Comparison of ENCODE assay signal across 20 mouse cellular contexts in the genomic region with DNA sequence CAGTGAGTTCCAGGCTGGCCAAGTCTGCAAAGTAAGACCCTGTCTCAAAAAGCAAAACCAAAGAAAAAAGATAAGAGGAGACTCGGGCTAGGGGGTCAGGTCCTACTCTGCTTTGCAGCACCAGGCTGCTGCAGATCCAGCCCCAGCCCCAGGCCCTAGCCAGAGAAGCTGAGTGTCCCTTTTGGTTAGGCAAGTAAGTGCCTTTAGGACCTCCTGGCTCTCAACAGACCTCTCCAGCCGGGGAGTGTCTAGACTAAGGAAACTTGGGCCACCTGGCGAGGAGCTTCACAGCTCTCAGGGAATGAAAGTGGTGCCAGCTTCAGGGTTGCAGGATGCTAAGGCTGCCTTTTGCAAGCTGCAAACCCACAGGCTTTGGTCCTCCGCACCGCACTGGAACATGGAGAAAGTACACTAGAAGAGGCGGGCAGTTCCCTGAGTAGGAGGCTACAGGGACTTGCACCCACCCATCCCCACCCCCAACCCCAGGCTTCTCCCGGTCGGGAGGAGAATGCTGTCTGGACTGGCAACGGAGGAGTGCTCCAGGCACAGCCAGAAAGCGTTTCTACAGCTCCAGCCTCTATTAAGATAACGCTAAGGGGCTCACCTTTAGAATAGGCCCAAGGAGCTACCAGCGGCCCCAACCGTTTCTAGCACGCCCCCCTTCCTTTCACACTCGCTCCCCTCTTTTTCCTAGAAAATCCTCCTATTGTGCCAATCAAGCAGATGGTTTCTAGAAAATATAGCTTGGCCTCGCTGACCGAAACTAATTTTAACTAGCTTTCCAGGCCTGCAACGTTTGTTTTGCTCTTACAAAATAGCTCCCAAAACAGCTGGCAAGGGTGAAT. TPM values are rescaled to one million over a fixed set of nuclear protein-coding genes. Genes with fewer than 3 reads are reported as not detected.
DNase-seq lines count a peak whose midpoint lies in the region; ATAC-seq and TF ChIP-seq lines count a peak whose summit lies in the region.
"Had no signal": no experiment of that assay in that cellular context is flagged by ENCODE, and none has a peak within 500 bp of the region (broad histone marks: within the 10 kb centered on the region; RNA-seq: fewer than 3 reads in every experiment).

No protein-coding gene starts in this region.

- H3K27me3 ChIP-seq in kidney, embryonic 16.5 days (ENCODE audit: insufficient read depth, low read length), result peaks cover 77% of the 10 kb centered on the region
- peaks cover 100% of the 10 kb centered on the region for H3K27me3 ChIP-seq in embryonic facial prominence, embryonic 10.5 days (replicated peaks; ENCODE audit: low read depth, poor library complexity, severe bottlenecking)
- peaks cover 70% of the 10 kb centered on the region for H3K27me3 ChIP-seq in forebrain, postnatal 0 days (ENCODE audit: insufficient read depth, low read length)
- peaks cover 69% of the 10 kb centered on the region for H3K27me3 ChIP-seq in liver, postnatal 0 days (ENCODE audit: insufficient read depth, low read length)

- no peaks in the 10 kb centered on the region; the same call in 1 of the 2 replicates for H3K9me3 ChIP-seq in kidney, embryonic 16.5 days (ENCODE audit: low read length)
- no peaks in the 10 kb centered on the region for H3K9me3 ChIP-seq in embryonic facial prominence, embryonic 10.5 days
- H3K9me3 ChIP-seq in forebrain, postnatal 0 days (ENCODE audit: low read length), result no peaks in the 10 kb centered on the region
- no peaks in the 10 kb centered on the region for H3K9me3 ChIP-seq in liver, postnatal 0 days (ENCODE audit: low read length)
- H3K9me3 ChIP-seq: embryonic facial prominence, embryonic 12.5 days had no signal

- H3K27ac ChIP-seq in kidney, embryonic 16.5 days (ENCODE audit: low read length), result no peak overlapping the region
- no peak overlapping the region for H3K27ac ChIP-seq in embryonic facial prominence, embryonic 10.5 days (replicated peaks)
- H3K27ac ChIP-seq in forebrain, postnatal 0 days (ENCODE audit: low read depth, low read length), result no peak overlapping the region
- no peak overlapping the region for H3K27ac ChIP-seq in liver, postnatal 0 days (ENCODE audit: low read depth)
- H3K27ac ChIP-seq: embryonic facial prominence, embryonic 12.5 days; hindbrain, postnatal 0 days had no signal

- no peak for TF ChIP-seq EP300 in liver, postnatal 0 days (IDR thresholded peaks at IDR 0.05; ENCODE audit: low read depth)

- no peak for DNase-seq in kidney, adult 9 months
- peak; percentile 29 for DNase-seq in ZHBTc4 (ENCODE audit: low read depth, low spot score)
- DNase-seq in embryonic facial prominence, embryonic 10.5 days (ENCODE audit: low spot score), result peak; percentile 44
- DNase-seq in forebrain, postnatal 0 days, result peak; percentile 21
- DNase-seq in thymus, postnatal 0 days (ENCODE audit: low spot score), result no peak
- no peak for DNase-seq in liver, postnatal 0 days
- DNase-seq: adrenal gland, postnatal 25 days; cerebellum, adult 9-10 months; heart, adult 18-20 months; kidney, postnatal 36 days had no signal

- no peaks in the 10 kb centered on the region for H3K36me3 ChIP-seq in kidney, embryonic 16.5 days (ENCODE audit: insufficient read depth, low read length)
- no peaks in the 10 kb centered on the region for H3K36me3 ChIP-seq in embryonic facial prominence, embryonic 10.5 days (replicated peaks)
- no peaks in the 10 kb centered on the region for H3K36me3 ChIP-seq in forebrain, postnatal 0 days (ENCODE audit: insufficient read depth)
- H3K36me3 ChIP-seq in liver, postnatal 0 days (replicated peaks; ENCODE audit: insufficient read depth, low read length), result no peaks in the 10 kb centered on the region
- H3K36me3 ChIP-seq: embryonic facial prominence, embryonic 12.5 days had no signal

- 0 out of 2 replicates have a peak, but pooled peaks have one; percentile 31 for ATAC-seq in kidney, embryonic 16.5 days (ENCODE audit: low FRiP score, low TSS enrichment)
- ATAC-seq in forebrain, postnatal 0 days, result no peak
- no peak for ATAC-seq in liver, postnatal 0 days
- ATAC-seq: hindbrain, postnatal 0 days; lung, postnatal 0 days had no signal

- H3K4me1 ChIP-seq in kidney, embryonic 16.5 days (ENCODE audit: insufficient read depth, low read length), result peaks cover 9% of the 10 kb centered on the region
- peaks cover 27% of the 10 kb centered on the region for H3K4me1 ChIP-seq in embryonic facial prominence, embryonic 10.5 days
- H3K4me1 ChIP-seq in forebrain, postnatal 0 days (ENCODE audit: insufficient read depth), result no peaks in the 10 kb centered on the region
- peaks cover 5% of the 10 kb centered on the region; the same call in 1 of the 2 replicates for H3K4me1 ChIP-seq in liver, postnatal 0 days (ENCODE audit: insufficient read depth)
- H3K4me1 ChIP-seq: embryonic facial prominence, embryonic 12.5 days had no signal

- TF ChIP-seq CTCF in forebrain, postnatal 0 days (IDR thresholded peaks at IDR 0.05; ENCODE audit: low read depth), result no peak
- no peak for TF ChIP-seq CTCF in liver, postnatal 0 days (IDR thresholded peaks at IDR 0.05; ENCODE audit: low read depth)

- no peak overlapping the region for H3K9ac ChIP-seq in kidney, embryonic 16.5 days (replicated peaks; ENCODE audit: low read length)
- no peak overlapping the region for H3K9ac ChIP-seq in forebrain, postnatal 0 days
- H3K9ac ChIP-seq in liver, postnatal 0 days (replicated peaks), result no peak overlapping the region
- H3K9ac ChIP-seq: embryonic facial prominence, embryonic 12.5 days had no signal

- H3K4me3 ChIP-seq in kidney, embryonic 16.5 days (ENCODE audit: low read length), result no peak overlapping the region
- H3K4me3 ChIP-seq in embryonic facial prominence, embryonic 10.5 days, result no peak overlapping the region
- no peak overlapping the region for H3K4me3 ChIP-seq in forebrain, postnatal 0 days (ENCODE audit: low read depth, low read length)
- no peak overlapping the region for H3K4me3 ChIP-seq in liver, postnatal 0 days (ENCODE audit: low read depth, low read length)

- WGBS in kidney, embryonic 16.5 days, result 16% methylated on average over 18 of the region's 18 CpGs
- WGBS in embryonic facial prominence, embryonic 10.5 days, result 7% methylated on average over 18 of the region's 18 CpGs
- WGBS in forebrain, postnatal 0 days, result 10% methylated on average over 18 of the region's 18 CpGs
- WGBS in liver, postnatal 0 days (ENCODE audit: insufficient replicate concordance), result 25% methylated on average over 18 of the region's 18 CpGs

- H3K4me2 ChIP-seq in kidney, embryonic 16.5 days (replicated peaks; ENCODE audit: low read depth, low read length), result no peak overlapping the region
- no peak overlapping the region for H3K4me2 ChIP-seq in forebrain, postnatal 0 days (ENCODE audit: low read depth)
- no peak overlapping the region for H3K4me2 ChIP-seq in liver, postnatal 0 days (ENCODE audit: low read depth, low read length)

RNA-seq across cellular contexts. Expression of a gene that starts 3.4 kb away (rescaled TPM):
- not detected in 2 replicates for polyA plus RNA-seq in kidney, embryonic 16.5 days (2015; fragmentation: Nextera tagmentation; extraction: Ambion mirVana)
- 5.1 and 22.0 TPM in 2 replicates for polyA plus RNA-seq in embryonic facial prominence, embryonic 10.5 days (2016; fragmentation: Nextera tagmentation; extraction: Ambion mirVana)
- total RNA-seq in forebrain, postnatal 0 days (2014; rRNA removed), result 0.08 and 0.33 TPM in 2 replicates
- 0.15 and 0.61 TPM in 2 replicates for polyA plus RNA-seq in forebrain, postnatal 0 days (2015; fragmentation: Nextera tagmentation; extraction: Ambion mirVana)
- polyA plus RNA-seq in thymus, postnatal 0 days (2015; fragmentation: Nextera tagmentation; extraction: Ambion mirVana), result 0.05 TPM in 1 of 2 replicates, not detected in the other
- not detected in 2 replicates for polyA plus RNA-seq in liver, postnatal 0 days (2015; fragmentation: Nextera tagmentation; extraction: Ambion mirVana)
- total RNA-seq: adrenal gland, postnatal 25 days; gastrocnemius, adult 8-10 months; heart, adult 18-20 months; layer of hippocampus, postnatal 10 days; left cerebral cortex, postnatal 25 days; megakaryocyte, adult 5-6 weeks had no signal
- polyA plus RNA-seq: heart, embryonic 16.5 days; liver, embryonic 11.5 days; lung, postnatal 0 days had no signal

Comparison
In these comparisons a context has a peak if more than half of its experiments do, and no peak if none do; other contexts are left out.
1. DNase-seq: peak in ZHBTc4 (single experiment), embryonic facial prominence, embryonic 10.5 days (single experiment) and forebrain, postnatal 0 days (single experiment); none in kidney, adult 9 months (single experiment), thymus, postnatal 0 days (single experiment) and liver, postnatal 0 days (single experiment).